Mouse (Mus musculus): ENCODE measurements around the gene Ptgfr.

Gene Ptgfr

GRCm38 (mm10) chr3:151836871-151837680, at the start of gene Ptgfr:
Ptgfr (minus strand) TSS chr3:151837630.
- peak; percentile 10 to 11 for DNase-seq

- no peak for DNase-seq
Measured at GRCm38 (mm10) chr3:151883881-151884280, 46.5 kb upstream of the Ptgfr start.

- no peak for DNase-seq
Measured at GRCm38 (mm10) chr3:151879981-151880380, 42.6 kb upstream of the Ptgfr start.

GRCm38 (mm10) chr3:151868970-151869369, 31.5 kb upstream of the Ptgfr start:
- DNase-seq: no peak

- no peak for DNase-seq
Measured at GRCm38 (mm10) chr3:151851344-151851743, 13.9 kb upstream of the Ptgfr start.

- DNase-seq: no peak
Measured at GRCm38 (mm10) chr3:151850621-151851020, 13.2 kb upstream of the Ptgfr start.

GRCm38 (mm10) chr3:151846292-151846691, 8.9 kb upstream of the Ptgfr start:
- no peak for DNase-seq

- DNase-seq: no peak
Measured at GRCm38 (mm10) chr3:151844361-151845154, 7.1 kb upstream of the Ptgfr start.

GRCm38 (mm10) chr3:151840688-151841087, 3.3 kb upstream of the Ptgfr start:
- no peak for DNase-seq

GRCm38 (mm10) chr3:151838372-151838771, 942 bp upstream of the Ptgfr start:
- DNase-seq: no peak

GRCm38 (mm10) chr3:151837749-151838148, 319 bp upstream of the Ptgfr start:
- DNase-seq: no peak

GRCm38 (mm10) chr3:151836451-151836850, 979 bp downstream of the Ptgfr start:
- no peak for DNase-seq

- no peak for DNase-seq
Measured at GRCm38 (mm10) chr3:151835831-151836230, 1.6 kb downstream of the Ptgfr start.

GRCm38 (mm10) chr3:151827950-151828610, 9.3 kb downstream of the Ptgfr start:
- DNase-seq: no peak

GRCm38 (mm10) chr3:151819811-151820210, 17.6 kb downstream of the Ptgfr start:
- DNase-seq: no peak

- peak in 1 of 2 experiments; percentile 8 for DNase-seq
Measured at GRCm38 (mm10) chr3:151818265-151818664, 19.2 kb downstream of the Ptgfr start.

- no peak for DNase-seq
Measured at GRCm38 (mm10) chr3:151808613-151809012, 28.8 kb downstream of the Ptgfr start.

GRCm38 (mm10) chr3:151788622-151789021, 48.8 kb downstream of the Ptgfr start:
- no peak for DNase-seq

GRCm38 (mm10) chr3:151775089-151775488, 62.3 kb downstream of the Ptgfr start:
- DNase-seq: no peak

GRCm38 (mm10) chr3:151771074-151771473, 66.4 kb downstream of the Ptgfr start:
- DNase-seq: peak; percentile 22 to 68

GRCm38 (mm10) chr3:151749737-151750136, 87.7 kb downstream of the Ptgfr start, which contains the start of gene Ifi44:
Ifi44 (minus strand) TSS chr3:151749960.
- DNase-seq: no peak

- DNase-seq: no peak
Measured at GRCm38 (mm10) chr3:151748514-151748913, 88.9 kb downstream of the Ptgfr start.

Data from cerebellum, postnatal 25 days (tissue).